Mouse (Mus musculus) left cerebral cortex, postnatal 14 days (tissue): ENCODE measurements around the gene Smyd3. TPM values are rescaled to one million over a fixed set of nuclear protein-coding genes. Genes with fewer than 3 reads are reported as not detected.

Source experiments
- DNase-seq, 2 experiments: peaks; one replicate each; pipeline ENCODE4 v3.0.0; 2021 to 2022; ENCODE audit warnings: low spot score in 2 of 2, mixed read lengths in 1 of 2
- intact Hi-C: fragments of 180-260 bp; cut with DNase I; formaldehyde crosslinking; loops from one replicate; pipeline ENCODE4 v1.15.1; 2025
- total RNA-seq, 2 experiments: library from RNA; stranded (reverse); gene quantifications; 2 replicates each; pipeline ENCODE4 v1.2.3; 2021

Smyd3 gene
- total RNA-seq, 2 experiments from 2014 or later: 19.1 to 20.6 TPM

- DNase-seq: no peak
- intact Hi-C loops: no loop called here
Measured at GRCm38 (mm10) chr1:179160697-179161096, 357.1 kb downstream of the Smyd3 start.

GRCm38 (mm10) chr1:179152376-179152775 lies 365.5 kb downstream of the Smyd3 start:
- no peak for DNase-seq
- intact Hi-C loops: no loop called here

- intact Hi-C loops: no loop called here
- no peak for DNase-seq
Measured at GRCm38 (mm10) chr1:179151275-179151674, 366.6 kb downstream of the Smyd3 start.

- DNase-seq: no peak
- intact Hi-C loops: no loop called here
Measured at GRCm38 (mm10) chr1:179149468-179150140, 368.2 kb downstream of the Smyd3 start.

- DNase-seq: no peak
- intact Hi-C loops: no loop called here
Measured at GRCm38 (mm10) chr1:179146730-179147167, 371.1 kb downstream of the Smyd3 start.

GRCm38 (mm10) chr1:179143154-179143832 lies 374.5 kb downstream of the Smyd3 start:
- intact Hi-C loops: loop anchor here (2.0 kb wide), 1 partner anchor 614 kb away; the partner anchor contains the start of gene Kif26b
- no peak for DNase-seq

GRCm38 (mm10) chr1:179142177-179142576 lies 375.7 kb downstream of the Smyd3 start:
- intact Hi-C loops: loop anchor here (2.0 kb wide), 1 partner anchor 613 kb away; the partner anchor contains the start of gene Kif26b
- peak in 1 of 2 experiments; percentile 53 for DNase-seq

- DNase-seq: no peak
- intact Hi-C loops: no loop called here
Measured at GRCm38 (mm10) chr1:179141071-179141650, 376.7 kb downstream of the Smyd3 start.

- intact Hi-C loops: loop anchor here (10.0 kb wide), 1 partner anchor 338 kb away; no protein-coding TSS in a partner anchor
- DNase-seq: peak in 1 of 2 experiments; percentile 23
Measured at GRCm38 (mm10) chr1:179137145-179137477, 380.7 kb downstream of the Smyd3 start.

GRCm38 (mm10) chr1:179136461-179137144 lies 381.2 kb downstream of the Smyd3 start:
- peak in 1 of 2 experiments; percentile 12 for DNase-seq
- intact Hi-C loops: loop anchor here (10.0 kb wide), 1 partner anchor 338 kb away; no protein-coding TSS in a partner anchor

GRCm38 (mm10) chr1:179129995-179130394 lies 387.8 kb downstream of the Smyd3 start:
- intact Hi-C loops: loop anchor here (10.0 kb wide), 1 partner anchor 345 kb away; no protein-coding TSS in a partner anchor
- no peak for DNase-seq

GRCm38 (mm10) chr1:179126287-179126686 lies 391.6 kb downstream of the Smyd3 start:
- intact Hi-C loops: no loop called here
- no peak for DNase-seq

GRCm38 (mm10) chr1:179122476-179123229 lies 395.2 kb downstream of the Smyd3 start:
- DNase-seq: no peak
- intact Hi-C loops: no loop called here

GRCm38 (mm10) chr1:179120217-179120966 lies 397.4 kb downstream of the Smyd3 start:
- intact Hi-C loops: no loop called here
- DNase-seq: no peak

- intact Hi-C loops: no loop called here
- no peak for DNase-seq
Measured at GRCm38 (mm10) chr1:179118673-179119072, 399.2 kb downstream of the Smyd3 start.

- intact Hi-C loops: no loop called here
- DNase-seq: no peak
Measured at GRCm38 (mm10) chr1:179116729-179117663, 400.8 kb downstream of the Smyd3 start.

GRCm38 (mm10) chr1:179114833-179115495 lies 402.9 kb downstream of the Smyd3 start:
- DNase-seq: no peak
- intact Hi-C loops: no loop called here
